Mouse (Mus musculus) bone marrow macrophage, adult 2 months (primary cell): Measurements from ENCODE around the gene Ppp1r16b.

Experiments
- CTCF ChIP-seq: IDR thresholded peaks from 2 replicates; pipeline ENCODE4 v1.5.1; 2012; ENCODE audit warnings: low read depth, mild to moderate bottlenecking, low read length, moderate library complexity
- POLR2A ChIP-seq: IDR thresholded peaks from 2 replicates; pipeline ENCODE4 v1.6.1; 2012; ENCODE audit warnings: mild to moderate bottlenecking, low read depth, low read length, borderline replicate concordance

DNA sequence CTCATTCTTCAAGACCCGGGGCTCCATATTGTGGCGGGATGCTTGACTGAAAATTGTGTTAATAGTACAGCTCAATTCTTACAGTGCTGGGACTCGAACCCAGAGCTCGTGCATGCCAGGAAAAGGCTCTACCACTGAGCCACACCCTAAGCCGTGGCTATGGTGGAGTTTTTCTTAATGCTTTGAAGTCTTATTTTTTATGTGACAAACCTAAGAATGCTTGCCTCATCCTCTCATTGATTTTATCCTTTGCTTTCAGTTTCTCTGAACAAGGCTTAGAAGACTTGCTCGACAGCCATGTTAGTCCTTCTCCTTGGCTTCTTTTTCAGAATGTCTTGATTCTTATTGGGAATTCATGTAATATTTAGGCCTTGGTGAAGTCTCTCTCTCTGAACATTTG lies 40.3 kb downstream of the Ppp1r16b start:
- no peak for TF ChIP-seq CTCF
- TF ChIP-seq POLR2A = no peak
